Mouse (Mus musculus): Measurements from ENCODE around the gene Cdkal1. TPM values are rescaled to one million over a fixed set of nuclear protein-coding genes. Genes with fewer than 3 reads are reported as not detected.

Cdkal1 gene
- polyA plus RNA-seq, 1 experiment, result 11.5 TPM

DNA sequence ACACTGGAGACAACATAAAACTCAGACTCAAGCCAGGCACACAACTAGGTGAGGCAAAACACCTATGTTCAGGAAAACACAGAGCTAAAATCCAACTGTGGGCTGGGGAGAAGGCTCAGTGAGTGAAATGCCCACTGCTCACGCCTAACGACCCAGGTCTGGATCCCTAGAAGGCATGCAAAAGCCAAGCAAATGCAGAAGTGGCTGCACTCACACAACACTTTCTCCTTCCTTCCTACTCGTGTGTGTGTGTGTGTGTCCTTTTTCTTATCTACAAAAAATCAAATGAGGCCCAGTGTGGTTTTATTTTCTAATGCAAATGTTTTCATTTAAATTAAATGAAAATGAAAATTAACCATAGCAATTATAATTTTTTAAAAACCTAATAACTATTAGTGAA, 82.5 kb downstream of the Cdkal1 start:
- peaks cover 5% of the 10 kb centered on the region; the same call in 1 of the 2 replicates for H3K4me1 ChIP-seq (ENCODE audit: control insufficient read depth, insufficient read depth, low read length)
- H3K27ac ChIP-seq (ENCODE audit: control insufficient read depth, insufficient read depth, low read depth, low read length, poor library complexity), result no peak overlapping the region
- no peak for TF ChIP-seq POLR2A (IDR thresholded peaks at IDR 0.05; ENCODE audit: borderline replicate concordance, control insufficient read depth, low read depth, low read length)
- no peak for TF ChIP-seq CTCF (IDR thresholded peaks at IDR 0.05; ENCODE audit: control insufficient read depth, insufficient read depth, low read length)
- 26% methylated on average over 3 of the region's 3 CpGs for WGBS
- H3K4me3 ChIP-seq (replicated peaks; ENCODE audit: control insufficient read depth, low read depth, low read length), result no peak overlapping the region

GRCm38 (mm10) chr13:29769647-29770436, 85.6 kb downstream of the Cdkal1 start:
- no peak for TF ChIP-seq POLR2A (IDR thresholded peaks at IDR 0.05; ENCODE audit: borderline replicate concordance, control insufficient read depth, low read depth, low read length)
- TF ChIP-seq CTCF (IDR thresholded peaks at IDR 0.05; ENCODE audit: control insufficient read depth, insufficient read depth, low read length), result no peak
- no peak overlapping the region for H3K4me3 ChIP-seq (replicated peaks; ENCODE audit: control insufficient read depth, low read depth, low read length)
- WGBS, result 11% methylated on average over 12 of the region's 12 CpGs
- no peak overlapping the region for H3K27ac ChIP-seq (ENCODE audit: control insufficient read depth, insufficient read depth, low read depth, low read length, poor library complexity)
- H3K4me1 ChIP-seq (ENCODE audit: control insufficient read depth, insufficient read depth, low read length), result peaks cover 9% of the 10 kb centered on the region; the same call in 1 of the 2 replicates

DNA sequence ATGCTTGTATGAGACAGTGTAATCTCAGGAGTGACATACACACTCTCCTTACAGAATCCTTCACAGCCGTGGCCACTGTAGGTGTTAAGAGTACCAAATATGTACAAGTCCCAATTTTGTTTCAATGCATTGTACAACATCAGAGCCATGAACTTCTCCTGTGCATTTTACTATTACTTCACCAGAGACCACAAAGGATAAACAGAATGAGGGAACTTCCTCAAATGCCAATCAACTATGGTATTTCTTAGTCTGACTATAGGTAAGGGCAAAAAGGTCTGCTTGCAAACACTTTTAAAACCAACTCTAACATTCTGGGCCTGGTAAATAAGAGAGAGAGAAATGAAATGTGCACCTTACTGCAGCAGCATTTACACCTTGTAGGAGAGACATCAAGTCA, 87.4 kb downstream of the Cdkal1 start:
- WGBS, result 8% methylated on average over 1 of the region's 1 CpGs
- Histone ChIP-seq H3K4me1 (ENCODE audit: control insufficient read depth, insufficient read depth, low read length) (peaks cover 9% of the 10 kb centered on the region; the same call in 1 of the 2 replicates), H3K4me3 (replicated peaks; ENCODE audit: control insufficient read depth, low read depth, low read length) (no peak overlapping the region), H3K27ac (ENCODE audit: control insufficient read depth, insufficient read depth, low read depth, low read length, poor library complexity) (no peak overlapping the region)
- TF ChIP-seq CTCF (IDR thresholded peaks at IDR 0.05; ENCODE audit: control insufficient read depth, insufficient read depth, low read length) (no peak), POLR2A (IDR thresholded peaks at IDR 0.05; ENCODE audit: borderline replicate concordance, control insufficient read depth, low read depth, low read length) (no peak)

DNA sequence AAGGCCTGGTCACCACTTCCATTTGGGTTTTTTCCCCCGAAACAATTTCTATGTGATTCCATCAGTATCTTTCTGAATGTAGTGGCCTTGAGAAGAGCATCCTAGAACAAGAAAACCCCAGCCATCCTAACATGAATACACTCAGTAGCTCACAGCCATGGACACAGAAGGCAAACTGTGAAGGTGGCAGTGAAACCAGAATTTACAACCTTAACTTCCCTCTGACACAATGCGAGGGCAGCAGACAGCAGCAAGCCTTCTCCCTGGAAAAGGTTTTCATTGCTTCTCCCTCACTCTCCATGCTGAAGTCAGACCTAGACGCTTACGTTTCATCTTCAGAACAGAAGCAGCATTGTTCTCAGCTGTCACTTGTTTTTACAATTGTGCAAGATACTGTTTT, 87.9 kb downstream of the Cdkal1 start:
- WGBS, result 57% methylated on average over 4 of the region's 4 CpGs
- Histone ChIP-seq H3K4me3 (replicated peaks; ENCODE audit: control insufficient read depth, low read depth, low read length) (no peak overlapping the region), H3K4me1 (ENCODE audit: control insufficient read depth, insufficient read depth, low read length) (peaks cover 7% of the 10 kb centered on the region; the same call in 1 of the 2 replicates), H3K27ac (ENCODE audit: control insufficient read depth, insufficient read depth, low read depth, low read length, poor library complexity) (no peak overlapping the region)
- no peak for TF ChIP-seq CTCF (IDR thresholded peaks at IDR 0.05; ENCODE audit: control insufficient read depth, insufficient read depth, low read length)
- no peak for TF ChIP-seq POLR2A (IDR thresholded peaks at IDR 0.05; ENCODE audit: borderline replicate concordance, control insufficient read depth, low read depth, low read length)

GRCm38 (mm10) chr13:29766377-29766776, 89.1 kb downstream of the Cdkal1 start:
- WGBS, result 88% methylated on average over 8 of the region's 8 CpGs
- no peak overlapping the region for H3K27ac ChIP-seq (ENCODE audit: control insufficient read depth, insufficient read depth, low read depth, low read length, poor library complexity)
- TF ChIP-seq POLR2A (IDR thresholded peaks at IDR 0.05; ENCODE audit: borderline replicate concordance, control insufficient read depth, low read depth, low read length) (no peak), CTCF (IDR thresholded peaks at IDR 0.05; ENCODE audit: control insufficient read depth, insufficient read depth, low read length) (no peak)
- peaks cover 7% of the 10 kb centered on the region; the same call in 1 of the 2 replicates for H3K4me1 ChIP-seq (ENCODE audit: control insufficient read depth, insufficient read depth, low read length)
- no peak overlapping the region for H3K4me3 ChIP-seq (replicated peaks; ENCODE audit: control insufficient read depth, low read depth, low read length)

- WGBS, result 44% methylated on average over 3 of the region's 3 CpGs
- Histone ChIP-seq H3K4me3 (replicated peaks; ENCODE audit: control insufficient read depth, low read depth, low read length) (no peak overlapping the region), H3K27ac (ENCODE audit: control insufficient read depth, insufficient read depth, low read depth, low read length, poor library complexity) (no peak overlapping the region), H3K4me1 (ENCODE audit: control insufficient read depth, insufficient read depth, low read length) (peaks cover 9% of the 10 kb centered on the region; the same call in 1 of the 2 replicates)
- TF ChIP-seq CTCF (IDR thresholded peaks at IDR 0.05; ENCODE audit: control insufficient read depth, insufficient read depth, low read length) (no peak), POLR2A (IDR thresholded peaks at IDR 0.05; ENCODE audit: borderline replicate concordance, control insufficient read depth, low read depth, low read length) (no peak)
These were observed 90.2 kb downstream of the Cdkal1 start for GRCm38 (mm10) chr13:29765296-29765695.

DNA sequence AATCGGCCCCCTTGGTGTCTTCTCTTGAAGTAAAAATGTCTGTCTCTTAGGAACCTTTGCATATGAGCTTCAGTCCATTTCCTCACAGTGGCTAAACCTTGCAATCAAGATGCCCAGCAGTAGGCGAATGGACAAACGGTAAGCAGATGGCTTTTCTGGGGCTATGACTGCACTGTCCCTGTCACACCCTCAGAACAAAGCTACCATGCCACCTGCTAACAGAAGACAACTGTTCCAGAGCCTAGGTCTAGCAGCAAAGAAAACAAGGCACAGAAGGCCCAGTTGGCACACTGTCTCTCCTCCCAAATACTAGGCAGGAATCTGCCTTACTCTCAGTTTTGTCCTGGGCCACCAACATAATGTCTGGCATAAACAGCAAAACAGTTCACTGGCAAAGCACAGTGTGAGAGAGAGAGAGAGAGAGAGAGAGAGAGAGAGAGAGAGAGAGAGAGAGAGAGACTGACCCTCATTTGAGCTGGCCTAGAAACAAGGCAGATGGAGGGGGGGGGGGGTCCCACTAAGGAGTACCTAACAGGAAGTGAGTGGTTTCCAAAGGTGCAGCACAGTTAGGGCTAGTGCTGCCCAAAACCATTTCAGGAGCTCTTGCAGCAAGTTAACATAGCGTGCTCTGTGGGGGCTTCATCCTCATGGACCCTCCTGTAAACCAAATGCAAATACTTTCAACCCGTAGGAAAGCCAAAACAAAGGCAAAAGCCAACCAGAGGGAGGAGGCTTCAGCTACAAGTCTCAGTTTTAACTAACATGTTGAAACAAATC, 95.6 kb downstream of the Cdkal1 start:
- Histone ChIP-seq H3K4me3 (replicated peaks; ENCODE audit: control insufficient read depth, low read depth, low read length) (no peak overlapping the region), H3K27ac (ENCODE audit: control insufficient read depth, insufficient read depth, low read depth, low read length, poor library complexity) (peak overlapping the region; percentile 69; the same call in 1 of the 2 replicates), H3K4me1 (ENCODE audit: control insufficient read depth, insufficient read depth, low read length) (peaks cover 7% of the 10 kb centered on the region)
- TF ChIP-seq POLR2A (IDR thresholded peaks at IDR 0.05; ENCODE audit: borderline replicate concordance, control insufficient read depth, low read depth, low read length) (no peak), CTCF (IDR thresholded peaks at IDR 0.05; ENCODE audit: control insufficient read depth, insufficient read depth, low read length) (no peak)
- 57% methylated on average over 5 of the region's 5 CpGs for WGBS

DNA sequence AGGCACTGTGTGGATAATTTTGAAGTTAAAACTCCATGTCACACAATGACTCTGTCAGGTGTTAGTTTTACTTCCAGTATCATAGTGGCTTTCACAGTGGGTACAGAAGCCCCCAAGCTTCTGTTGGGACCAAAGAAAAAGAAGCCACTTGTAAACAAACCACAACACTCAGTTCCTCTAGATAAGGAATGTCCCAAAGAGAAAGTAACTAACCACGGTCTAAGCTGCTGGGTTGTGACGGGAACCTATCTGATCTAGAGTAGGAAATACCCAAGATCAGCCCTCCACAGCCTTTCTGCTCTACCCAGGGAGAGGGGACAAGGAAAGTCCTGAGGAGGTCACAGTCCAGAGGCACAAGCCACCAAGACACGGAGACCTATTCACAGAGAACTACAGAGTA, 99.4 kb downstream of the Cdkal1 start:
- Histone ChIP-seq H3K4me3 (replicated peaks; ENCODE audit: control insufficient read depth, low read depth, low read length) (peak overlapping the region; percentile 39), H3K27ac (ENCODE audit: control insufficient read depth, insufficient read depth, low read depth, low read length, poor library complexity) (peak overlapping the region; percentile 84), H3K4me1 (ENCODE audit: control insufficient read depth, insufficient read depth, low read length) (peaks cover 4% of the 10 kb centered on the region)
- 3% methylated on average over 3 of the region's 3 CpGs for WGBS
- TF ChIP-seq POLR2A (IDR thresholded peaks at IDR 0.05; ENCODE audit: borderline replicate concordance, control insufficient read depth, low read depth, low read length), result no peak
- no peak for TF ChIP-seq CTCF (IDR thresholded peaks at IDR 0.05; ENCODE audit: control insufficient read depth, insufficient read depth, low read length)
